In the genomic region with DNA sequence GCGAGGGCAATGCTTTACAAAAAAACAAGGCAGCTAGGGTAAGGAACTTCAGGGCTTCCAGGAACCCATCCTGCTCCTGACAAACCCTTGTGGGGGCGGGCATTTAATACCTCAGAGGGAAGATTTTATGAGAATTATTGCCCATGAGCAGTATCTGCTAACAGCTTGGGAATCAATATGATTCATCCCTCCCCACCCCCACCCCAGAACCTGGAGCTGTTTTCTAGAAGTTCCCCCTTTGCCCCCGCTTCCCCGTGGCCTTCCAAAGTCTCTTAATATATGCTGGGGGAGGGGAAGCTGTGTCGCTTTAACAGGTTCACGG, we compare ENCODE assay signal across 8 mouse cellular contexts. TPM values are rescaled to one million over a fixed set of nuclear protein-coding genes. Genes with fewer than 3 reads are reported as not detected.
DNase-seq lines count a peak whose midpoint lies in the region; ATAC-seq and TF ChIP-seq lines count a peak whose summit lies in the region.
"Had no signal": no experiment of that assay in that cellular context is flagged by ENCODE, and none has a peak within 500 bp of the region (broad histone marks: within the 10 kb centered on the region; RNA-seq: fewer than 3 reads in every experiment).

No protein-coding gene starts in this region.

- no peaks in the 10 kb centered on the region for H3K27me3 ChIP-seq in forebrain, embryonic 13.5 days
- H3K27me3 ChIP-seq in intestine, postnatal 0 days (replicated peaks; ENCODE audit: control insufficient read depth, insufficient read depth, low read length): no peaks in the 10 kb centered on the region

- peak overlapping the region; percentile 84 for H3K9ac ChIP-seq in forebrain, embryonic 13.5 days
- H3K9ac ChIP-seq in intestine, postnatal 0 days (ENCODE audit: low read depth, low read length): no peak overlapping the region

- peaks cover 6% of the 10 kb centered on the region; the same call in 1 of the 2 replicates for H3K4me1 ChIP-seq in forebrain, embryonic 13.5 days
- no peaks in the 10 kb centered on the region for H3K4me1 ChIP-seq in intestine, postnatal 0 days (replicated peaks; ENCODE audit: control insufficient read depth, insufficient read depth, low read length)
- H3K4me1 ChIP-seq in olfactory bulb, adult 2 months (ENCODE audit: control insufficient read depth, insufficient read depth, low read length): 0 out of 2 replicates have a peak, but pooled peaks cover 2% of the 10 kb centered on the region

- no peaks in the 10 kb centered on the region for H3K9me3 ChIP-seq in forebrain, embryonic 13.5 days (replicated peaks)
- H3K9me3 ChIP-seq in intestine, postnatal 0 days (ENCODE audit: control insufficient read depth): no peaks in the 10 kb centered on the region

- TF ChIP-seq CTCF in intestine, postnatal 0 days (IDR thresholded peaks at IDR 0.05; ENCODE audit: low read depth): no peak
- TF ChIP-seq CTCF in olfactory bulb, adult 2 months (IDR thresholded peaks at IDR 0.05; ENCODE audit: insufficient read depth, low read depth, low read length): no peak

- DNase-seq in left cerebral cortex, adult 8-10 months (ENCODE audit: low spot score in 2 of 2): peak; percentile 4 to 8
- DNase-seq in left cerebral cortex, postnatal 14 days (ENCODE audit: low spot score in 2 of 2): no peak
- no peak for DNase-seq in ovary, postnatal 10 days (ENCODE audit: low spot score)
- DNase-seq in embryo, embryonic 10.5 days (ENCODE audit: low spot score): no peak

- 4% methylated on average over 6 of the region's 6 CpGs for WGBS in forebrain, embryonic 13.5 days
- 11% methylated on average over 6 of the region's 6 CpGs for WGBS in intestine, postnatal 0 days
- 17% methylated on average over 6 of the region's 6 CpGs for WGBS in olfactory bulb, adult 2 months

- TF ChIP-seq POLR2A in olfactory bulb, adult 2 months (IDR thresholded peaks at IDR 0.05; ENCODE audit: insufficient read depth, low read depth, low read length): no peak

- H3K36me3 ChIP-seq in forebrain, embryonic 13.5 days (ENCODE audit: poor library complexity, severe bottlenecking): no peaks in the 10 kb centered on the region
- H3K36me3 ChIP-seq in intestine, postnatal 0 days (ENCODE audit: control insufficient read depth, insufficient read depth): no peaks in the 10 kb centered on the region

- H3K27ac ChIP-seq in forebrain, embryonic 13.5 days: peak overlapping the region; percentile 75; the same call in 1 of the 2 replicates
- H3K27ac ChIP-seq in intestine, postnatal 0 days (ENCODE audit: low read depth, low read length): no peak overlapping the region
- H3K27ac ChIP-seq in olfactory bulb, adult 2 months (ENCODE audit: insufficient read depth, low read depth, low read length): no peak overlapping the region
- H3K27ac ChIP-seq: macrophage had no signal

- H3K4me2 ChIP-seq in forebrain, embryonic 13.5 days: peak overlapping the region; percentile 64
- H3K4me2 ChIP-seq in intestine, postnatal 0 days (replicated peaks; ENCODE audit: low read depth): peak overlapping the region; percentile 98

- ATAC-seq in forebrain, embryonic 13.5 days: no peak
- no peak for ATAC-seq in intestine, postnatal 0 days

- peak overlapping the region; percentile 72 for H3K4me3 ChIP-seq in forebrain, embryonic 13.5 days
- H3K4me3 ChIP-seq in intestine, postnatal 0 days (ENCODE audit: low read depth, low read length): peak overlapping the region; percentile 58
- H3K4me3 ChIP-seq in olfactory bulb, adult 2 months (ENCODE audit: insufficient read depth, low read depth, low read length): peak overlapping the region; percentile 60

- intact Hi-C loops in left cerebral cortex, postnatal 14 days (cut with DNase I): loop anchor here (5.0 kb wide), 1 partner anchor 59 kb away; no protein-coding TSS in a partner anchor

RNA-seq across cellular contexts. Expression of a gene that starts 0.9 kb away (rescaled TPM):
- 10 to 100 TPM; 74.0 to 92.1 (median 86.7) TPM for total RNA-seq in left cerebral cortex, adult 8-10 months (2022)
- 100 to 1,000 TPM in 1 of 2 experiments, 10 to 100 TPM in 1; 91.8 to 116 TPM for total RNA-seq in left cerebral cortex, postnatal 14 days (2021)
- 228 and 261 TPM in 2 replicates for polyA plus RNA-seq in forebrain, embryonic 13.5 days (2015; fragmentation: Nextera tagmentation; extraction: Ambion mirVana)
- polyA plus RNA-seq in intestine, postnatal 0 days (2015; fragmentation: Nextera tagmentation; extraction: Ambion mirVana): 25.9 and 30.0 TPM in 2 replicates
- not detected in 2 replicates for polyA plus RNA-seq in olfactory bulb, adult 2 months (2012; ENCODE audit: insufficient read depth, insufficient read length, low replicate concordance, missing spikeins)
- polyA plus RNA-seq: macrophage had no signal

RNA-seq across cellular contexts. Expression of a gene that starts 46.6 kb away (rescaled TPM):
- total RNA-seq in left cerebral cortex, adult 8-10 months (2022): 10 to 100 TPM; 21.6 to 24.3 (median 23.9) TPM
- total RNA-seq in left cerebral cortex, postnatal 14 days (2021): 10 to 100 TPM; 15.3 to 17.9 TPM
- 2.3 and 2.5 TPM in 2 replicates for polyA plus RNA-seq in forebrain, embryonic 13.5 days (2015; fragmentation: Nextera tagmentation; extraction: Ambion mirVana)
- 0.18 TPM in 2 replicates for polyA plus RNA-seq in intestine, postnatal 0 days (2015; fragmentation: Nextera tagmentation; extraction: Ambion mirVana)
- not detected in 2 replicates for polyA plus RNA-seq in olfactory bulb, adult 2 months (2012; ENCODE audit: insufficient read depth, insufficient read length, low replicate concordance, missing spikeins)
- polyA plus RNA-seq: macrophage had no signal

Comparison
In these comparisons a context has a peak if more than half of its experiments do, and no peak if none do; other contexts are left out.
1. DNase-seq: peak in left cerebral cortex, adult 8-10 months (2 of 2); none in left cerebral cortex, postnatal 14 days (0 of 2), ovary, postnatal 10 days (single experiment) and embryo, embryonic 10.5 days (single experiment).
2. RNA of a gene that starts 0.9 kb away (polyA plus RNA-seq): 228 to 261 TPM in forebrain, embryonic 13.5 days and 25.9 to 30.0 TPM in intestine, postnatal 0 days; not detected in olfactory bulb, adult 2 months; every median in the first group is over 10 times any median in the second.
3. Peak in every context shown above with its lines, with median percentiles within 50 percentile points of each other: H3K4me3 ChIP-seq.